In the genomic region with DNA sequence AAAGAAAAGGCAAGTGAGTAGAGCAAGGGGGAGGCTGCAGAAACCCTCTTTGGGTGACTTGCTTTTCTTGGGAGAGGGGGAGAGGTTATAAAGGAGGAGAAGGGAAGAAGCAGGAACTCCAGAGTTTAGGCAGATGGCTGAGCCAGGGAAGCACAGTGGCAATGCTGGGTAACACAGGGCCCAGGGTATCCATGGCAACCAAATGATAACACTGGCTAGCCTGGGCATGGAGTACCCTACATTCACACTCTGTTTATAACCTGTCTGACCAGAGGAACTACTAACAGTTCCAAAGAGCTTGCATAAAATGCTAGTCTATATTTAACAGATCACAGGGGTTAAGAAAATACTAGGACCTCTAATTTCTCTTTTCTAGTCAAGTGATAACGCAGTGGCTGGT, we compare ENCODE assay signal across 28 mouse cellular contexts. TPM values are rescaled to one million over a fixed set of nuclear protein-coding genes. Genes with fewer than 3 reads are reported as not detected.
A peak's percentile ranks its signal among the peaks of the same experiment; 100 is the strongest.
DNase-seq lines count a peak whose midpoint lies in the region; ATAC-seq and TF ChIP-seq lines count a peak whose summit lies in the region.
"Had no signal": no experiment of that assay in that cellular context is flagged by ENCODE, and none has a peak within 500 bp of the region (broad histone marks: within the 10 kb centered on the region; RNA-seq: fewer than 3 reads in every experiment).

No protein-coding gene starts in this region.

- H3K27ac ChIP-seq in hindbrain, postnatal 0 days, result no peak overlapping the region
- H3K27ac ChIP-seq in hindbrain, embryonic 10.5 days, result no peak overlapping the region
- no peak overlapping the region for H3K27ac ChIP-seq in lung, postnatal 0 days (ENCODE audit: low read length)
- H3K27ac ChIP-seq: embryonic facial prominence, embryonic 12.5 days; forebrain, embryonic 12.5 days; heart, adult 2 months; heart, embryonic 13.5 days; hindbrain, embryonic 12.5 days; limb, embryonic 13.5 days; liver, embryonic 13.5 days; lung, embryonic 15.5 days; neural tube, embryonic 12.5 days had no signal

- no peak overlapping the region for H3K4me2 ChIP-seq in hindbrain, postnatal 0 days (ENCODE audit: low read depth, low read length)
- no peak overlapping the region for H3K4me2 ChIP-seq in lung, postnatal 0 days (replicated peaks; ENCODE audit: low read depth, low read length)
- H3K4me2 ChIP-seq: embryonic facial prominence, embryonic 12.5 days; forebrain, embryonic 12.5 days; heart, embryonic 13.5 days; hindbrain, embryonic 12.5 days; limb, embryonic 13.5 days; liver, embryonic 13.5 days; lung, embryonic 15.5 days; neural tube, embryonic 12.5 days had no signal

- no peaks in the 10 kb centered on the region for H3K27me3 ChIP-seq in hindbrain, postnatal 0 days (ENCODE audit: insufficient read depth, low read length)
- H3K27me3 ChIP-seq in hindbrain, embryonic 10.5 days (ENCODE audit: insufficient read depth, poor library complexity, severe bottlenecking), result no peaks in the 10 kb centered on the region
- no peaks in the 10 kb centered on the region for H3K27me3 ChIP-seq in lung, postnatal 0 days (replicated peaks; ENCODE audit: insufficient read depth, low read length)
- H3K27me3 ChIP-seq: embryonic facial prominence, embryonic 12.5 days; forebrain, embryonic 12.5 days; heart, embryonic 13.5 days; hindbrain, embryonic 12.5 days; liver, embryonic 13.5 days; lung, embryonic 15.5 days; neural tube, embryonic 12.5 days; Patski had no signal

- DNase-seq in embryo, embryonic 10.5 days (ENCODE audit: low spot score), result peak; percentile 15
- no peak for DNase-seq in embryo, embryonic 9.5 days (ENCODE audit: extremely low spot score)
- no peak for DNase-seq in hindbrain, postnatal 0 days (ENCODE audit: low spot score)
- DNase-seq in hindbrain, embryonic 10.5 days (ENCODE audit: low spot score), result no peak
- DNase-seq in lung, postnatal 0 days (ENCODE audit: low spot score), result peak; percentile 33
- no peak for DNase-seq in lung, adult 2 months
- DNase-seq in brain, adult 2 months (ENCODE audit: low read depth, low spot score), result peak; percentile 57
- DNase-seq in c-Kit-positive CD71-positive TER-119-positive erythroid progenitor cells, embryonic 14.5 days (ENCODE audit: low spot score), result no peak
- DNase-seq: cerebellum, adult 18-20 months; gastrocnemius, postnatal 36 days; heart, adult 2 months; heart, postnatal 14 days; kidney, adult 8-10 months; kidney, postnatal 14 days; layer of hippocampus, postnatal 36 days; liver, embryonic 13.5 days; retina, postnatal 1 day; right cerebral cortex, postnatal 25 days; spleen, adult 18-20 months had no signal

- no peaks in the 10 kb centered on the region for H3K36me3 ChIP-seq in hindbrain, postnatal 0 days (ENCODE audit: insufficient read depth, low read length)
- H3K36me3 ChIP-seq in hindbrain, embryonic 10.5 days, result no peaks in the 10 kb centered on the region
- H3K36me3 ChIP-seq in lung, postnatal 0 days (ENCODE audit: insufficient read depth, low read length), result no peaks in the 10 kb centered on the region
- H3K36me3 ChIP-seq: embryonic facial prominence, embryonic 12.5 days; forebrain, embryonic 12.5 days; heart, embryonic 13.5 days; hindbrain, embryonic 12.5 days; limb, embryonic 13.5 days; liver, embryonic 13.5 days; lung, embryonic 15.5 days; neural tube, embryonic 12.5 days had no signal

- 97% methylated on average over 1 of the region's 1 CpGs for WGBS in hindbrain, postnatal 0 days
- WGBS in hindbrain, embryonic 10.5 days, result 95% methylated on average over 1 of the region's 1 CpGs
- WGBS in lung, postnatal 0 days, result 39% methylated on average over 1 of the region's 1 CpGs
- WGBS in lung, adult 2 months, result 61% methylated on average over 1 of the region's 1 CpGs

- TF ChIP-seq POLR2A in lung, adult 2 months (IDR thresholded peaks at IDR 0.05; ENCODE audit: borderline replicate concordance, extremely low read depth, low read depth, low read length), result no peak

- TF ChIP-seq CTCF in hindbrain, postnatal 0 days (IDR thresholded peaks at IDR 0.05; ENCODE audit: low read depth), result no peak
- TF ChIP-seq CTCF in lung, postnatal 0 days (IDR thresholded peaks at IDR 0.05), result no peak
- no peak for TF ChIP-seq CTCF in lung, adult 2 months (IDR thresholded peaks at IDR 0.05; ENCODE audit: insufficient read depth, low read length)

- H3K9ac ChIP-seq in hindbrain, postnatal 0 days (replicated peaks; ENCODE audit: low read length), result no peak overlapping the region
- no peak overlapping the region for H3K9ac ChIP-seq in lung, postnatal 0 days (replicated peaks; ENCODE audit: low read depth)
- H3K9ac ChIP-seq: embryonic facial prominence, embryonic 12.5 days; forebrain, embryonic 12.5 days; heart, embryonic 13.5 days; hindbrain, embryonic 12.5 days; limb, embryonic 13.5 days; liver, embryonic 13.5 days; lung, embryonic 15.5 days; neural tube, embryonic 12.5 days had no signal

- TF ChIP-seq EP300 in lung, postnatal 0 days (IDR thresholded peaks at IDR 0.05), result no peak

- H3K4me3 ChIP-seq in hindbrain, postnatal 0 days (ENCODE audit: low read length), result no peak overlapping the region
- H3K4me3 ChIP-seq in hindbrain, embryonic 10.5 days, result no peak overlapping the region
- H3K4me3 ChIP-seq in lung, postnatal 0 days (ENCODE audit: low read depth, low read length), result no peak overlapping the region
- H3K4me3 ChIP-seq in lung, adult 2 months (replicated peaks; ENCODE audit: extremely low read depth, low read depth, low read length), result no peak overlapping the region
- H3K4me3 ChIP-seq: embryonic facial prominence, embryonic 12.5 days; forebrain, embryonic 12.5 days; heart, adult 2 months; heart, embryonic 13.5 days; hindbrain, embryonic 12.5 days; limb, embryonic 13.5 days; liver, embryonic 13.5 days; lung, embryonic 15.5 days; neural tube, embryonic 12.5 days had no signal

- no peaks in the 10 kb centered on the region for H3K9me3 ChIP-seq in hindbrain, postnatal 0 days (ENCODE audit: low read length)
- H3K9me3 ChIP-seq in hindbrain, embryonic 10.5 days, result no peaks in the 10 kb centered on the region
- H3K9me3 ChIP-seq in lung, postnatal 0 days (ENCODE audit: low read length), result no peaks in the 10 kb centered on the region
- H3K9me3 ChIP-seq: embryonic facial prominence, embryonic 12.5 days; forebrain, embryonic 12.5 days; heart, embryonic 13.5 days; hindbrain, embryonic 12.5 days; limb, embryonic 13.5 days; liver, embryonic 13.5 days; lung, embryonic 15.5 days; neural tube, embryonic 12.5 days had no signal

- H3K4me1 ChIP-seq in hindbrain, postnatal 0 days (ENCODE audit: insufficient read depth, low read length), result 0 out of 2 replicates have a peak, but pooled peaks cover 5% of the 10 kb centered on the region
- no peaks in the 10 kb centered on the region; the same call in 1 of the 2 replicates for H3K4me1 ChIP-seq in hindbrain, embryonic 10.5 days (replicated peaks)
- H3K4me1 ChIP-seq in lung, postnatal 0 days (ENCODE audit: insufficient read depth, low read depth, low read length), result peaks cover 7% of the 10 kb centered on the region; the same call in 1 of the 2 replicates
- no peaks in the 10 kb centered on the region for H3K4me1 ChIP-seq in lung, adult 2 months (ENCODE audit: control insufficient read depth, insufficient read depth, low read length)
- H3K4me1 ChIP-seq: embryonic facial prominence, embryonic 12.5 days; forebrain, embryonic 12.5 days; heart, embryonic 13.5 days; hindbrain, embryonic 12.5 days; limb, embryonic 13.5 days; liver, embryonic 13.5 days; neural tube, embryonic 12.5 days had no signal

- 0 out of 2 replicates have a peak, but pooled peaks have one; percentile 45 for ATAC-seq in hindbrain, postnatal 0 days
- peak; percentile 63 for ATAC-seq in lung, postnatal 0 days
- ATAC-seq: Patski had no signal

RNA-seq across cellular contexts. Expression of a gene that starts 51.9 kb away (rescaled TPM):
- 45.8 and 50.0 TPM in 2 replicates for total RNA-seq in hindbrain, postnatal 0 days (2014; rRNA removed)
- 7.1 and 7.6 TPM in 2 replicates for polyA plus RNA-seq in hindbrain, postnatal 0 days (2015; fragmentation: Nextera tagmentation; extraction: Ambion mirVana)
- polyA plus RNA-seq in hindbrain, embryonic 10.5 days (2016; fragmentation: Nextera tagmentation; extraction: Ambion mirVana), result 1.2 and 1.7 TPM in 2 replicates
- 0.69 and 0.79 TPM in 2 replicates for polyA plus RNA-seq in lung, postnatal 0 days (2015; fragmentation: Nextera tagmentation; extraction: Ambion mirVana)
- 1.1 and 1.5 TPM in 2 replicates for polyA plus RNA-seq in lung, adult 2 months (2012; rRNA removed)
- total RNA-seq: megakaryocyte-erythroid progenitor cell, adult 5-6 weeks had no signal
- polyA plus RNA-seq: Patski had no signal

Comparison
In these comparisons a context has a peak if more than half of its experiments do, and no peak if none do; other contexts are left out.
1. DNase-seq: peak in embryo, embryonic 10.5 days (single experiment), lung, postnatal 0 days (single experiment) and brain, adult 2 months (single experiment); none in embryo, embryonic 9.5 days (single experiment), hindbrain, postnatal 0 days (single experiment), hindbrain, embryonic 10.5 days (single experiment), lung, adult 2 months (single experiment) and c-Kit-positive CD71-positive TER-119-positive erythroid progenitor cells, embryonic 14.5 days (single experiment).